Mouse (Mus musculus): Measurements from ENCODE around the gene Masp1. TPM values are rescaled to one million over a fixed set of nuclear protein-coding genes. Genes with fewer than 3 reads are reported as not detected.
A peak's percentile ranks its signal among the peaks of the same experiment; 100 is the strongest.

Gene Masp1
- total and polyA plus RNA-seq, 2 experiments from 2014 or later, result 21.4 to 29.7 TPM

GRCm38 (mm10) chr16:23517754-23518566 is 2.7 kb downstream of the Masp1 start:
- H3K4me1 ChIP-seq (ENCODE audit: insufficient read depth, low read length), result peaks cover 12% of the 10 kb centered on the region; the same call in 1 of the 2 replicates
- WGBS, result 41% methylated on average over 20 of the region's 20 CpGs
- no peak overlapping the region for H3K4me3 ChIP-seq (ENCODE audit: low read depth, low read length)
- peak overlapping the region; percentile 59 for H3K4me2 ChIP-seq (ENCODE audit: low read depth, low read length, poor library complexity, severe bottlenecking)
- H3K9me3 ChIP-seq (ENCODE audit: low read length), result no peaks in the 10 kb centered on the region
- no peak for ATAC-seq (ENCODE audit: low FRiP score)
- no peaks in the 10 kb centered on the region for H3K27me3 ChIP-seq (ENCODE audit: insufficient read depth, low read length)
- H3K9ac ChIP-seq (replicated peaks; ENCODE audit: low read length, poor library complexity, severe bottlenecking), result 0 out of 2 replicates have a peak overlapping the region, but pooled peaks have one; percentile 1
- peak; percentile 14 for DNase-seq (ENCODE audit: low spot score)
- H3K27ac ChIP-seq (ENCODE audit: low read depth, low read length), result no peak overlapping the region
- H3K36me3 ChIP-seq (ENCODE audit: insufficient read depth, low read length), result no peaks in the 10 kb centered on the region
- no peak for TF ChIP-seq CTCF (IDR thresholded peaks at IDR 0.05)

- H3K27me3 ChIP-seq (ENCODE audit: insufficient read depth, low read length), result no peaks in the 10 kb centered on the region
- peak overlapping the region; percentile 59; the same call in 1 of the 2 replicates for H3K4me2 ChIP-seq (ENCODE audit: low read depth, low read length, poor library complexity, severe bottlenecking)
- DNase-seq (ENCODE audit: low spot score), result no peak
- no peak overlapping the region for H3K9ac ChIP-seq (replicated peaks; ENCODE audit: low read length, poor library complexity, severe bottlenecking)
- no peak overlapping the region for H3K4me3 ChIP-seq (ENCODE audit: low read depth, low read length)
- no peaks in the 10 kb centered on the region for H3K9me3 ChIP-seq (ENCODE audit: low read length)
- H3K36me3 ChIP-seq (ENCODE audit: insufficient read depth, low read length), result no peaks in the 10 kb centered on the region
- no peak for ATAC-seq (ENCODE audit: low FRiP score)
- peaks cover 12% of the 10 kb centered on the region; the same call in 1 of the 2 replicates for H3K4me1 ChIP-seq (ENCODE audit: insufficient read depth, low read length)
- TF ChIP-seq CTCF (IDR thresholded peaks at IDR 0.05), result no peak
- H3K27ac ChIP-seq (ENCODE audit: low read depth, low read length), result no peak overlapping the region
- WGBS, result 89% methylated on average over 5 of the region's 5 CpGs
These were observed 3.4 kb downstream of the Masp1 start for GRCm38 (mm10) chr16:23517230-23517629.

GRCm38 (mm10) chr16:23516606-23517005 is 4.0 kb downstream of the Masp1 start:
- WGBS, result 72% methylated on average over 2 of the region's 2 CpGs
- ATAC-seq (ENCODE audit: low FRiP score), result no peak
- Histone ChIP-seq H3K9me3 (ENCODE audit: low read length) (no peaks in the 10 kb centered on the region), H3K27me3 (ENCODE audit: insufficient read depth, low read length) (no peaks in the 10 kb centered on the region), H3K4me2 (ENCODE audit: low read depth, low read length, poor library complexity, severe bottlenecking) (no peak overlapping the region), H3K27ac (ENCODE audit: low read depth, low read length) (0 out of 2 replicates have a peak overlapping the region, but pooled peaks have one; percentile 8), H3K4me3 (ENCODE audit: low read depth, low read length) (no peak overlapping the region), H3K36me3 (ENCODE audit: insufficient read depth, low read length) (no peaks in the 10 kb centered on the region), H3K4me1 (ENCODE audit: insufficient read depth, low read length) (peaks cover 9% of the 10 kb centered on the region; the same call in 1 of the 2 replicates), H3K9ac (replicated peaks; ENCODE audit: low read length, poor library complexity, severe bottlenecking) (no peak overlapping the region)
- TF ChIP-seq CTCF (IDR thresholded peaks at IDR 0.05), result no peak
- DNase-seq (ENCODE audit: low spot score), result peak; percentile 29

- WGBS, result 61% methylated on average over 3 of the region's 3 CpGs
- no peak overlapping the region for H3K9ac ChIP-seq (replicated peaks; ENCODE audit: low read length, poor library complexity, severe bottlenecking)
- H3K4me3 ChIP-seq (ENCODE audit: low read depth, low read length), result no peak overlapping the region
- H3K4me1 ChIP-seq (ENCODE audit: insufficient read depth, low read length), result peaks cover 6% of the 10 kb centered on the region; the same call in 1 of the 2 replicates
- ATAC-seq (ENCODE audit: low FRiP score), result no peak
- no peaks in the 10 kb centered on the region for H3K9me3 ChIP-seq (ENCODE audit: low read length)
- no peaks in the 10 kb centered on the region for H3K36me3 ChIP-seq (ENCODE audit: insufficient read depth, low read length)
- H3K27me3 ChIP-seq (ENCODE audit: insufficient read depth, low read length), result no peaks in the 10 kb centered on the region
- H3K4me2 ChIP-seq (ENCODE audit: low read depth, low read length, poor library complexity, severe bottlenecking), result no peak overlapping the region
- DNase-seq (ENCODE audit: low spot score), result peak; percentile 79
- H3K27ac ChIP-seq (ENCODE audit: low read depth, low read length), result no peak overlapping the region
- TF ChIP-seq CTCF (IDR thresholded peaks at IDR 0.05), result no peak
These were observed 4.8 kb downstream of the Masp1 start for GRCm38 (mm10) chr16:23515766-23516165.

- H3K36me3 ChIP-seq (ENCODE audit: insufficient read depth, low read length), result peaks cover 4% of the 10 kb centered on the region; the same call in 1 of the 2 replicates
- ATAC-seq (ENCODE audit: low FRiP score), result no peak
- H3K4me3 ChIP-seq (ENCODE audit: low read depth, low read length), result no peak overlapping the region
- 89% methylated on average over 1 of the region's 1 CpGs for WGBS
- H3K9ac ChIP-seq (replicated peaks; ENCODE audit: low read length, poor library complexity, severe bottlenecking), result no peak overlapping the region
- H3K9me3 ChIP-seq (ENCODE audit: low read length), result no peaks in the 10 kb centered on the region
- H3K4me1 ChIP-seq (ENCODE audit: insufficient read depth, low read length), result no peaks in the 10 kb centered on the region
- no peak for DNase-seq (ENCODE audit: low spot score)
- no peak overlapping the region for H3K4me2 ChIP-seq (ENCODE audit: low read depth, low read length, poor library complexity, severe bottlenecking)
- no peak for TF ChIP-seq CTCF (IDR thresholded peaks at IDR 0.05)
- no peaks in the 10 kb centered on the region for H3K27me3 ChIP-seq (ENCODE audit: insufficient read depth, low read length)
- H3K27ac ChIP-seq (ENCODE audit: low read depth, low read length), result no peak overlapping the region
These were observed 7.2 kb downstream of the Masp1 start for GRCm38 (mm10) chr16:23513401-23513800.

All from midbrain, postnatal 0 days (tissue).